Mouse (Mus musculus) hindbrain, embryonic 16.5 days (tissue): ENCODE measurements around the gene Frmd6. TPM values are rescaled to one million over a fixed set of nuclear protein-coding genes. Genes with fewer than 3 reads are reported as not detected.

Experiments
- ATAC-seq: fragments of 200-750 bp; cut with Nextera tagmentation; 2 replicates; pipeline ENCODE4 v1.8.0; 2017; ENCODE audit warnings: moderate TSS enrichment, moderate library complexity
- H3K27ac ChIP-seq: fragments of 300-500 bp; sonication (generic); 2 replicates; pipeline ENCODE4 v1.5.1; 2014; ENCODE audit warnings: low read depth, mild to moderate bottlenecking, control low read depth, low read length, moderate library complexity
- H3K27me3 ChIP-seq: fragments of 300-500 bp; sonication (generic); replicated peaks from 2 replicates; pipeline ENCODE4 v1.6.1; 2014; ENCODE audit warnings: low read length; ENCODE audit not compliant: control insufficient read depth, insufficient read depth
- H3K36me3 ChIP-seq: fragments of 300-500 bp; sonication (generic); 2 replicates; pipeline ENCODE4 v1.6.1; 2014; ENCODE audit warnings: mild to moderate bottlenecking, low read length, moderate library complexity, mixed read lengths; ENCODE audit not compliant: control insufficient read depth, insufficient read depth
- H3K4me1 ChIP-seq: fragments of 300-500 bp; sonication (generic); 2 replicates; pipeline ENCODE4 v1.6.1; 2014; ENCODE audit warnings: low read depth, low read length; ENCODE audit not compliant: control insufficient read depth, insufficient read depth
- H3K4me2 ChIP-seq: fragments of 300-500 bp; sonication (generic); 2 replicates; pipeline ENCODE4 v1.6.1; 2014; ENCODE audit warnings: mild to moderate bottlenecking, low read length, control low read depth, moderate library complexity
- H3K4me3 ChIP-seq: fragments of 300-500 bp; sonication (generic); 2 replicates; pipeline ENCODE4 v1.5.1; 2014; ENCODE audit warnings: mild to moderate bottlenecking, low read length, control low read depth, moderate library complexity
- H3K9ac ChIP-seq: fragments of 300-500 bp; sonication (generic); 2 replicates; pipeline ENCODE4 v1.6.1; 2014; ENCODE audit warnings: low read depth, mild to moderate bottlenecking, control low read depth, low read length, moderate library complexity
- H3K9me3 ChIP-seq: fragments of 300-500 bp; sonication (generic); 2 replicates; pipeline ENCODE4 v1.6.1; 2014; ENCODE audit warnings: mild to moderate bottlenecking, low read length, moderate library complexity; ENCODE audit not compliant: control insufficient read depth
- WGBS: fragments of 180-500 bp; shearing (Covaris S2); extraction: QIAGEN DNeasy Blood & Tissue Kit; methylation state at CpG from one replicate; pipeline ENCODE4 v1.1.7; 2014; 5-methylcytosine and 5-hydroxymethylcytosine counted together
- polyA plus RNA-seq: library from polyadenylated mRNA; unstranded; fragments of >200 nt; fragmentation: Nextera tagmentation; extraction: Ambion mirVana; gene quantifications from 2 replicates; pipeline ENCODE4 v1.2.1, GENCODE M21; 2015

The Frmd6 gene
- polyA plus RNA-seq, 1 experiment from 2014 or later, result 6.9 TPM

GRCm38 (mm10) chr12:70897434-70897833 is 72.1 kb downstream of the Frmd6 start:
- no peak overlapping the region for H3K9ac ChIP-seq
- no peak overlapping the region for H3K27ac ChIP-seq
- WGBS, result 84% methylated on average over 8 of the region's 8 CpGs
- ATAC-seq, result no peak
- H3K36me3 ChIP-seq, result no peaks in the 10 kb centered on the region; the same call in 1 of the 2 replicates
- H3K4me1 ChIP-seq, result no peaks in the 10 kb centered on the region
- H3K9me3 ChIP-seq, result no peaks in the 10 kb centered on the region
- H3K4me3 ChIP-seq, result no peak overlapping the region
- H3K27me3 ChIP-seq, result no peaks in the 10 kb centered on the region
- H3K4me2 ChIP-seq, result no peak overlapping the region

DNA sequence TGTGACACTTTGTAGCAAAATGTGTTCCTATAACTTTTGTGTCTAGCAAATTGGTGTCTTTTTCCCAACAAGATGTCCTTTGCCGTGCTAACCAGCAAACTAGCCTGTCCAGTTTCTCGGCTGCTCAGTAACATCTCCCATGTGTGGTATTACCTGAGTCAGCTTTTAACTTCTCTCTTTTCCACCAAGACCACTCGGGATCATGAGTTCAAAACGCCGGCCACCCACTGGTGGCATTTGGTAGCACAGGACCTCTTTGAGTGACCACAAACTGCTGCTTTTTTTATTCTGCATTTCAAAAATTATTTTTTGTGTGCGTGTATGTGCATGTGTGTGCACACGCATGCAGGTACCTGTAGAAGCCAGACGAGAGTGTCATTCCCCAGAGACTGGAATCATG is 73.1 kb downstream of the Frmd6 start:
- Histone ChIP-seq H3K27me3 (no peaks in the 10 kb centered on the region), H3K4me3 (no peak overlapping the region), H3K9ac (no peak overlapping the region), H3K27ac (no peak overlapping the region), H3K4me2 (no peak overlapping the region), H3K4me1 (no peaks in the 10 kb centered on the region), H3K36me3 (no peaks in the 10 kb centered on the region; the same call in 1 of the 2 replicates), H3K9me3 (no peaks in the 10 kb centered on the region)
- WGBS, result 90% methylated on average over 8 of the region's 8 CpGs
- no peak for ATAC-seq

DNA sequence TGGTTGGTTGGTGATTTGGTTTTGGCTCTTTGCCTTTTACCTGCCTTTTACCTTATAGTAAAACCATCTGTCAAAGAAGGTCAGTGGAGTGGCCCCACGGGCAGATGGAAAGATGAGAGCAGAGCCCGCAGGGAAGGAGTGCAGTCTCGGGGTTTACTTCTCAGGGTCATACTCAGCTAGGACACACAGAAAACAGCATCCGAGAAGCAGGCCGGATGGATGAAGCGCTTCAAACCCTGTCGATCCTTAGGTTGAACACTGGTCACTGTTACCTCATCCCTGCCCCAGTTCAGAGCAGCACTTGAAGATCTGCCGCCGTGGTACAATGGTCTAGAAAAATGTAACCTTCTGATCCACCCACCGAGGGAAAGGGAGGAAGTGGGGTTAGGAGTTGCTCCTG is 79.2 kb downstream of the Frmd6 start:
- H3K4me2 ChIP-seq, result no peak overlapping the region
- no peak for ATAC-seq
- WGBS, result 95% methylated on average over 10 of the region's 10 CpGs

DNA sequence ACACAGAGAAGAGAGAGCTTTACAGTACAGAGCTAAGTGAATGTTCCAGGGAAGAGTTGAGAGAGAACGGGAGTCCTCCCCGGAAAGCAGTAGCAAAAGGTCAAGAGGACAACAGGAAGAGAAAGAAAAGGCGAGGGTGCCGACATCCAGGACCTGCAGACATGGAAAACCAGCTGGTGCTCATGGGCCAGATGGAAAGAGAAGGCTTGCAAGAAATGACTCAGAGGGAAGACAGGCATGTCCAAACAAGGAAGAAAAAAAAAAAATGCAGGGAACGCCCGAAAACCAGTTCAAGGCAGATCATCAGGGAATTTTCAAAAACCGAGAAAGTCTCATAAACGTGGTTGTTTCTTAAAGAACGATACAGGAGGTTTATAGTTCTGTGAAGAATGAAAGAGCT is 81.6 kb downstream of the Frmd6 start:
- no peak for ATAC-seq
- WGBS, result 87% methylated on average over 9 of the region's 9 CpGs

More for the DNA sequence above, 79.2 kb downstream of the Frmd6 start:
- no peaks in the 10 kb centered on the region for H3K4me1 ChIP-seq
- H3K27me3 ChIP-seq, result no peaks in the 10 kb centered on the region
- H3K4me3 ChIP-seq, result no peak overlapping the region
- H3K27ac ChIP-seq, result no peak overlapping the region
- H3K9me3 ChIP-seq, result no peaks in the 10 kb centered on the region
- no peak overlapping the region for H3K9ac ChIP-seq
- no peaks in the 10 kb centered on the region; the same call in 1 of the 2 replicates for H3K36me3 ChIP-seq

GRCm38 (mm10) chr12:70907651-70908050 is 82.3 kb downstream of the Frmd6 start:
- WGBS, result 81% methylated on average over 11 of the region's 11 CpGs
- no peaks in the 10 kb centered on the region for H3K36me3 ChIP-seq
- no peak overlapping the region for H3K9ac ChIP-seq
- no peaks in the 10 kb centered on the region for H3K27me3 ChIP-seq
- H3K4me1 ChIP-seq, result no peaks in the 10 kb centered on the region
- H3K9me3 ChIP-seq, result no peaks in the 10 kb centered on the region
- H3K27ac ChIP-seq, result no peak overlapping the region
- H3K4me2 ChIP-seq, result no peak overlapping the region
- no peak for ATAC-seq
- H3K4me3 ChIP-seq, result no peak overlapping the region

More for the DNA sequence above, 81.6 kb downstream of the Frmd6 start:
- H3K9me3 ChIP-seq, result no peaks in the 10 kb centered on the region
- H3K4me1 ChIP-seq, result no peaks in the 10 kb centered on the region
- H3K36me3 ChIP-seq, result no peaks in the 10 kb centered on the region; the same call in 1 of the 2 replicates
- H3K27me3 ChIP-seq, result no peaks in the 10 kb centered on the region
- H3K4me3 ChIP-seq, result no peak overlapping the region
- no peak overlapping the region for H3K4me2 ChIP-seq
- H3K9ac ChIP-seq, result no peak overlapping the region
- H3K27ac ChIP-seq, result no peak overlapping the region

DNA sequence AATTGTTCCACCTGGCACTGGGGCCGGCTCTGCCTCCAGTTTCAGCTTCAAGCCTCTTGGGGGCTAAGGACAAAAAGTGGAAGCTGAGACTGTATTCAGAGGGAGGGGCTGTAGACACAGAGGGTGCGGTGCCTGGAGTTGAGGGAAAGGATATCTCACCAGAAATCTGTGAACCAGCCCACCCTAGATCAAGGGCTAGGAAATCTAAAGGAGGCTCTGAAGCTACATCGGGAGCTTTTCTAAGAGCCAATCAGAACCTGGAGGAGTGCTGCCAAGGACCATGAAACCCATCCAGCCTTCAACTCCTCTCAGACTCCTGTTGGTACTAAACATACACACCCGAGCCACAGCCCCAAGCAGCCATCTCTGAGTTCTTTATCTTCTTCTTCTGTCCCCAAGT is 82.8 kb downstream of the Frmd6 start:
- Histone ChIP-seq H3K9me3 (no peaks in the 10 kb centered on the region), H3K4me3 (no peak overlapping the region), H3K4me1 (no peaks in the 10 kb centered on the region), H3K4me2 (no peak overlapping the region), H3K36me3 (no peaks in the 10 kb centered on the region), H3K9ac (no peak overlapping the region), H3K27ac (no peak overlapping the region), H3K27me3 (no peaks in the 10 kb centered on the region)
- ATAC-seq, result no peak
- 75% methylated on average over 4 of the region's 4 CpGs for WGBS

DNA sequence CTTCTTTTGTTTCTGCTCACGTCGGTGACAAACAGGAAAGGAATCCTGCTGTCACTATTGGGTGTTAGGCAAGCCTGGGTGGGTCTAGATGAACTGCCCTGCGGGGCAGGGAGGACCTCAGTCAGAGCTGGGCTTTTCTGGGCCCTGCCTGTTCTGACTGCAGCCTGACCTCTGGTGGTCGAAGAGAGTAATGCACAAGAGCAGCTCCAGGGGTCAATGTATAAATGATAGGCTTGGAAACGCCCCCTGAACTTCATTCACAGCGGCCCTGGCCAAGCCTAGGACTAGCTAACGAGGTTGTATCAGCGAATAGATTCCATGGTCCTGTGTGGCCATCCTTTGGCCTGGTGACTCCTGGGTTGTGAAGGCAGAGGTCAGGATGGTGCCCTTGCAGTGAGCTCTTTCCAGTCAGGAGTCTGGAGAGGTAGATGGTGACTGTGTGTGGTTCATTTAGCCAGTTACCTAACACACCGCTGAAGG is 85.0 kb downstream of the Frmd6 start:
- no peak overlapping the region for H3K4me3 ChIP-seq
- WGBS, result 13% methylated on average over 9 of the region's 9 CpGs
- no peak overlapping the region for H3K27ac ChIP-seq
- ATAC-seq, result peak; percentile 54; the same call in 1 of the 2 replicates
- no peaks in the 10 kb centered on the region for H3K36me3 ChIP-seq
- H3K4me2 ChIP-seq, result no peak overlapping the region
- no peak overlapping the region for H3K9ac ChIP-seq
- H3K27me3 ChIP-seq, result no peaks in the 10 kb centered on the region
- H3K9me3 ChIP-seq, result no peaks in the 10 kb centered on the region
- H3K4me1 ChIP-seq, result no peaks in the 10 kb centered on the region

DNA sequence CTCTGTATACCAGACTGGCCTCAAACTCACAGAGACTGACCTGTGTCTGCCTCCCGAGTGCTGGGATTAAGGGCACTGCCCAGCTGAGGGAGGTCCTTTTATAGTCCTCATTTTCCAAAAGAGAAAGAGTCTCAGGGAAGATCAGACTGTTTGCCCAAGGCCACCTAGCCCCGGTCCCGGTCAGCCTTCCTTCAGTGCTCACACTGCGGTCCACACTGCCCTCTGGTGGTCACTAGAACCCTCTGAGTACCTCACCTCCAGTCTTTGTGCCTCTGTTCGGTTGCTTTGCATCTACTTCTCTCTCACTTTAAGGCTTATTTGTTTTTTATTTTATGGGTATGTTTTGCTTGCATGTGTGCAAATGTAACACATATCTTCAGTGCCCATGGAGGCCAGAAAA is 85.7 kb downstream of the Frmd6 start:
- peak; percentile 84 for ATAC-seq
- no peak overlapping the region for H3K4me2 ChIP-seq
- 10% methylated on average over 5 of the region's 5 CpGs for WGBS
- no peaks in the 10 kb centered on the region for H3K27me3 ChIP-seq
- no peaks in the 10 kb centered on the region for H3K9me3 ChIP-seq
- no peaks in the 10 kb centered on the region for H3K4me1 ChIP-seq
- H3K27ac ChIP-seq, result no peak overlapping the region
- H3K4me3 ChIP-seq, result no peak overlapping the region
- H3K9ac ChIP-seq, result no peak overlapping the region
- H3K36me3 ChIP-seq, result no peaks in the 10 kb centered on the region

- Histone ChIP-seq H3K4me1 (no peaks in the 10 kb centered on the region), H3K27me3 (no peaks in the 10 kb centered on the region), H3K4me3 (no peak overlapping the region), H3K9ac (no peak overlapping the region), H3K9me3 (no peaks in the 10 kb centered on the region), H3K4me2 (no peak overlapping the region), H3K27ac (no peak overlapping the region), H3K36me3 (no peaks in the 10 kb centered on the region)
- ATAC-seq, result no peak
- WGBS, result 61% methylated on average over 17 of the region's 17 CpGs
These were observed 86.5 kb downstream of the Frmd6 start for GRCm38 (mm10) chr12:70911676-70912379.
